Mouse (Mus musculus) liver, embryonic 13.5 days (tissue): ENCODE results near the gene Oprm1. TPM values are rescaled to one million over a fixed set of nuclear protein-coding genes. Genes with fewer than 3 reads are reported as not detected.
A peak's percentile ranks its signal among the peaks of the same experiment; 100 is the strongest.
"Not testable (repeated sequence)": the region's sequence is repeated elsewhere in the genome, so short reads cannot be mapped to it uniquely, and the experiment has no call there.

ENCODE experiments used
- ATAC-seq: fragments of 200-750 bp; cut with Nextera tagmentation; 2 replicates; pipeline ENCODE4 v1.8.0; 2017; ENCODE audit warnings: low read depth, mild to moderate bottlenecking, moderate number of reproducible peaks, moderate library complexity
- DNase-seq: peaks from one replicate; pipeline ENCODE4 v3.0.0; 2022
- H3K27ac ChIP-seq: fragments of 300-500 bp; sonication (generic); 2 replicates; pipeline ENCODE4 v1.5.1; 2015; ENCODE audit warnings: moderate library complexity, mild to moderate bottlenecking, inconsistent platforms
- H3K27me3 ChIP-seq: fragments of 300-500 bp; sonication (generic); 2 replicates; pipeline ENCODE4 v1.6.1; 2015; ENCODE audit warnings: mild to moderate bottlenecking, inconsistent platforms
- H3K36me3 ChIP-seq: fragments of 300-500 bp; sonication (generic); 2 replicates; pipeline ENCODE4 v1.6.1; 2015; ENCODE audit warnings: mild to moderate bottlenecking, inconsistent platforms
- H3K4me1 ChIP-seq: fragments of 300-500 bp; sonication (generic); replicated peaks from 2 replicates; pipeline ENCODE4 v1.6.1; 2015; ENCODE audit warnings: inconsistent platforms
- H3K4me2 ChIP-seq: fragments of 300-500 bp; sonication (generic); 2 replicates; pipeline ENCODE4 v1.6.1; 2015; ENCODE audit warnings: inconsistent platforms, mild to moderate bottlenecking, moderate library complexity
- H3K4me3 ChIP-seq: fragments of 300-500 bp; sonication (generic); replicated peaks from 2 replicates; pipeline ENCODE4 v1.5.1; 2015; ENCODE audit warnings: mild to moderate bottlenecking, inconsistent platforms
- H3K9ac ChIP-seq: fragments of 300-500 bp; sonication (generic); 2 replicates; pipeline ENCODE4 v1.6.1; 2015; ENCODE audit warnings: mild to moderate bottlenecking, inconsistent platforms
- H3K9me3 ChIP-seq: fragments of 300-500 bp; sonication (generic); replicated peaks from 2 replicates; pipeline ENCODE4 v1.6.1; 2016; ENCODE audit warnings: inconsistent platforms
- WGBS: fragments of 180-500 bp; shearing (Covaris S2); methylation state at CpG from one replicate; pipeline ENCODE4 v1.1.7; 2015; ENCODE audit not compliant: insufficient replicate concordance; 5-methylcytosine and 5-hydroxymethylcytosine counted together
- polyA plus RNA-seq: library from polyadenylated mRNA; unstranded; fragments of >200 nt; fragmentation: Nextera tagmentation; extraction: Ambion mirVana; gene quantifications from 2 replicates; pipeline ENCODE4 v1.2.1, GENCODE M21; 2015

The Oprm1 gene
- polyA plus RNA-seq, 1 experiment from 2014 or later: not detected

- no peaks in the 10 kb centered on the region for H3K4me1 ChIP-seq
- WGBS: 48% methylated on average over 7 of the region's 7 CpGs
- no peaks in the 10 kb centered on the region for H3K27me3 ChIP-seq
- H3K27ac ChIP-seq: no peak overlapping the region
- H3K9ac ChIP-seq: no peak overlapping the region
- ATAC-seq: no peak
- no peak overlapping the region for H3K4me2 ChIP-seq
- DNase-seq: no peak
- no peak overlapping the region for H3K4me3 ChIP-seq
- H3K36me3 ChIP-seq: no peaks in the 10 kb centered on the region
- H3K9me3 ChIP-seq: no peaks in the 10 kb centered on the region
Measured at GRCm38 (mm10) chr10:6848162-6848754, 90.0 kb downstream of the Oprm1 start.

- Histone ChIP-seq H3K4me2 (no peak overlapping the region), H3K4me3 (no peak overlapping the region), H3K4me1 (no peaks in the 10 kb centered on the region), H3K27ac (no peak overlapping the region), H3K36me3 (no peaks in the 10 kb centered on the region), H3K9me3 (no peaks in the 10 kb centered on the region), H3K9ac (no peak overlapping the region), H3K27me3 (no peaks in the 10 kb centered on the region)
- ATAC-seq (no peak), DNase-seq (no peak)
- WGBS: 47% methylated on average over 2 of the region's 2 CpGs
Measured at GRCm38 (mm10) chr10:6848834-6849233, 90.5 kb downstream of the Oprm1 start.

- DNase-seq (no peak), ATAC-seq (no peak)
- H3K36me3 ChIP-seq: no peaks in the 10 kb centered on the region
- no peak overlapping the region for H3K27ac ChIP-seq
- no peak overlapping the region for H3K4me3 ChIP-seq
- H3K9ac ChIP-seq: no peak overlapping the region
- no peaks in the 10 kb centered on the region for H3K4me1 ChIP-seq
- no peaks in the 10 kb centered on the region for H3K27me3 ChIP-seq
- H3K4me2 ChIP-seq: no peak overlapping the region
- no peaks in the 10 kb centered on the region for H3K9me3 ChIP-seq
- WGBS: 61% methylated on average over 3 of the region's 3 CpGs
Measured at GRCm38 (mm10) chr10:6855812-6856211, 97.5 kb downstream of the Oprm1 start.

GRCm38 (mm10) chr10:6871418-6872072 is 113.2 kb downstream of the Oprm1 start:
- no peak for ATAC-seq
- Histone ChIP-seq H3K4me3 (no peak overlapping the region), H3K36me3 (no peaks in the 10 kb centered on the region), H3K27me3 (no peaks in the 10 kb centered on the region), H3K27ac (no peak overlapping the region), H3K9ac (no peak overlapping the region), H3K9me3 (peaks cover 5% of the 10 kb centered on the region; the same call in 1 of the 2 replicates), H3K4me2 (no peak overlapping the region), H3K4me1 (no peaks in the 10 kb centered on the region)
- DNase-seq: no peak
- WGBS: 56% methylated on average over 7 of the region's 7 CpGs

- DNase-seq: no peak
- H3K27me3 ChIP-seq: no peaks in the 10 kb centered on the region
- no peaks in the 10 kb centered on the region for H3K4me1 ChIP-seq
- no peaks in the 10 kb centered on the region for H3K36me3 ChIP-seq
- no peak overlapping the region for H3K4me3 ChIP-seq
- no peak overlapping the region for H3K27ac ChIP-seq
- no peak for ATAC-seq
- peaks cover 5% of the 10 kb centered on the region; the same call in 1 of the 2 replicates for H3K9me3 ChIP-seq
- 64% methylated on average over 1 of the region's 1 CpGs for WGBS
- H3K9ac ChIP-seq: no peak overlapping the region
- no peak overlapping the region for H3K4me2 ChIP-seq
Measured at GRCm38 (mm10) chr10:6873917-6874316, 115.6 kb downstream of the Oprm1 start.

GRCm38 (mm10) chr10:6878276-6878881 is 120.1 kb downstream of the Oprm1 start:
- DNase-seq (no peak), ATAC-seq (no peak)
- 65% methylated on average over 2 of the region's 2 CpGs for WGBS
- Histone ChIP-seq H3K9ac (no peak overlapping the region), H3K4me2 (no peak overlapping the region), H3K27ac (no peak overlapping the region), H3K4me3 (no peak overlapping the region), H3K9me3 (no peaks in the 10 kb centered on the region), H3K36me3 (no peaks in the 10 kb centered on the region), H3K27me3 (no peaks in the 10 kb centered on the region), H3K4me1 (no peaks in the 10 kb centered on the region)

GRCm38 (mm10) chr10:6882041-6882440 is 123.7 kb downstream of the Oprm1 start:
- not testable (repeated sequence) for H3K27ac ChIP-seq, H3K9ac ChIP-seq, H3K4me1 ChIP-seq, H3K36me3 ChIP-seq, DNase-seq, H3K27me3 ChIP-seq, H3K4me3 ChIP-seq, H3K9me3 ChIP-seq, ATAC-seq, H3K4me2 ChIP-seq
- 71% methylated on average over 1 of the region's 1 CpGs for WGBS

GRCm38 (mm10) chr10:6885460-6885859 is 127.2 kb downstream of the Oprm1 start:
- no peak overlapping the region for H3K4me2 ChIP-seq
- no peaks in the 10 kb centered on the region for H3K27me3 ChIP-seq
- no peaks in the 10 kb centered on the region for H3K9me3 ChIP-seq
- no peak overlapping the region for H3K9ac ChIP-seq
- no peaks in the 10 kb centered on the region for H3K36me3 ChIP-seq
- H3K27ac ChIP-seq: no peak overlapping the region
- DNase-seq: no peak
- WGBS: 0% methylated on average over 1 of the region's 1 CpGs
- ATAC-seq: no peak
- H3K4me3 ChIP-seq: no peak overlapping the region
- H3K4me1 ChIP-seq: no peaks in the 10 kb centered on the region

- H3K4me2 ChIP-seq: no peak overlapping the region
- no peaks in the 10 kb centered on the region for H3K27me3 ChIP-seq
- no peak overlapping the region for H3K4me3 ChIP-seq
- no peaks in the 10 kb centered on the region for H3K36me3 ChIP-seq
- H3K9me3 ChIP-seq: no peaks in the 10 kb centered on the region
- no peak for ATAC-seq
- H3K4me1 ChIP-seq: no peaks in the 10 kb centered on the region
- no peak overlapping the region for H3K27ac ChIP-seq
- H3K9ac ChIP-seq: no peak overlapping the region
- DNase-seq: no peak
- 46% methylated on average over 5 of the region's 5 CpGs for WGBS
Measured at GRCm38 (mm10) chr10:6889640-6890245, 131.4 kb downstream of the Oprm1 start.

GRCm38 (mm10) chr10:6890348-6891009 is 132.2 kb downstream of the Oprm1 start:
- Histone ChIP-seq H3K9ac (no peak overlapping the region), H3K4me3 (no peak overlapping the region), H3K9me3 (no peaks in the 10 kb centered on the region), H3K36me3 (no peaks in the 10 kb centered on the region), H3K27ac (no peak overlapping the region), H3K4me1 (no peaks in the 10 kb centered on the region), H3K27me3 (no peaks in the 10 kb centered on the region), H3K4me2 (no peak overlapping the region)
- ATAC-seq (peak; percentile 34; the same call in 1 of the 2 replicates), DNase-seq (no peak)
- 49% methylated on average over 5 of the region's 5 CpGs for WGBS

- WGBS: 63% methylated on average over 3 of the region's 3 CpGs
- H3K27me3 ChIP-seq: no peaks in the 10 kb centered on the region
- H3K27ac ChIP-seq: no peak overlapping the region
- ATAC-seq: no peak
- no peaks in the 10 kb centered on the region for H3K4me1 ChIP-seq
- H3K4me3 ChIP-seq: no peak overlapping the region
- no peaks in the 10 kb centered on the region for H3K9me3 ChIP-seq
- H3K4me2 ChIP-seq: no peak overlapping the region
- H3K9ac ChIP-seq: no peak overlapping the region
- no peaks in the 10 kb centered on the region for H3K36me3 ChIP-seq
- DNase-seq: no peak
Measured at GRCm38 (mm10) chr10:6895796-6896195, 137.5 kb downstream of the Oprm1 start.
